Mouse (Mus musculus) heart, embryonic 15.5 days (tissue): ENCODE data around the gene D930020B18Rik. TPM values are rescaled to one million over a fixed set of nuclear protein-coding genes. Genes with fewer than 3 reads are reported as not detected.

Experiments used
- ATAC-seq: fragments of 200-750 bp; cut with Nextera tagmentation; replicated peaks from 2 replicates; pipeline ENCODE4 v1.8.0; 2017; ENCODE audit warnings: low read depth, moderate TSS enrichment; ENCODE audit not compliant: insufficient number of reproducible peaks, insufficient read depth, low FRiP score
- H3K27ac ChIP-seq: fragments of 300-500 bp; sonication (generic); 2 replicates; pipeline ENCODE4 v1.5.1; 2015; ENCODE audit warnings: mild to moderate bottlenecking, inconsistent platforms
- H3K27me3 ChIP-seq: fragments of 300-500 bp; sonication (generic); 2 replicates; pipeline ENCODE4 v1.6.1; 2015; ENCODE audit warnings: inconsistent platforms
- H3K36me3 ChIP-seq: fragments of 300-500 bp; sonication (generic); 2 replicates; pipeline ENCODE4 v1.6.1; 2015; ENCODE audit warnings: mild to moderate bottlenecking, inconsistent platforms
- H3K4me1 ChIP-seq: fragments of 300-500 bp; sonication (generic); replicated peaks from 2 replicates; pipeline ENCODE4 v1.6.1; 2015; ENCODE audit warnings: inconsistent platforms
- H3K4me2 ChIP-seq: fragments of 300-500 bp; sonication (generic); 2 replicates; pipeline ENCODE4 v1.6.1; 2015; ENCODE audit warnings: inconsistent platforms, mild to moderate bottlenecking, moderate library complexity
- H3K4me3 ChIP-seq: fragments of 300-500 bp; sonication (generic); 2 replicates; pipeline ENCODE4 v1.5.1; 2015; ENCODE audit warnings: mild to moderate bottlenecking, inconsistent platforms
- H3K9ac ChIP-seq: fragments of 300-500 bp; sonication (generic); 2 replicates; pipeline ENCODE4 v1.6.1; 2015; ENCODE audit warnings: mild to moderate bottlenecking, inconsistent platforms
- H3K9me3 ChIP-seq: fragments of 300-500 bp; sonication (generic); replicated peaks from 2 replicates; pipeline ENCODE4 v1.6.1; 2016; ENCODE audit warnings: inconsistent platforms
- WGBS: fragments of 180-500 bp; shearing (Covaris S2); methylation state at CpG from one replicate; pipeline ENCODE4 v1.1.7; 2015; ENCODE audit warnings: mixed read lengths; 5-methylcytosine and 5-hydroxymethylcytosine counted together
- microRNA-seq: library from miRNA; unstranded; fragments of <30 nt; microRNA quantifications from one replicate; pipeline ENCODE4, GENCODE M21; 2016
- polyA plus RNA-seq: library from polyadenylated mRNA; unstranded; fragments of >200 nt; fragmentation: Nextera tagmentation; extraction: Ambion mirVana; gene quantifications from 2 replicates; pipeline ENCODE4 v1.2.1, GENCODE M21; 2015

The D930020B18Rik gene
- polyA plus RNA-seq, 1 experiment from 2014 or later = 0.09 TPM

GRCm38 (mm10) chr10:121739548-121740505 is 98.4 kb downstream of the D930020B18Rik start, which contains the start of gene BC048403:
BC048403 (plus strand) TSS chr10:121739937.
- H3K27ac ChIP-seq = peak within 1 kb of the TSS; percentile 54
- H3K4me2 ChIP-seq = peak within 1 kb of the TSS; percentile 99
- H3K9ac ChIP-seq = peak within 1 kb of the TSS; percentile 71
- no peaks in the 10 kb centered on the region for H3K9me3 ChIP-seq
- peak within 1 kb of the TSS; percentile 89 for H3K4me3 ChIP-seq
- no peaks in the 10 kb centered on the region for H3K27me3 ChIP-seq
- peak; percentile 83 for ATAC-seq
- under 1% methylated on average over 68 of the region's 68 CpGs for WGBS
- peaks cover 9% of the 10 kb centered on the region for H3K4me1 ChIP-seq
- H3K36me3 ChIP-seq = no peaks in the 10 kb centered on the region

- Histone ChIP-seq H3K36me3 (peaks cover 14% of the 10 kb centered on the region), H3K27ac (no peak overlapping the region), H3K27me3 (no peaks in the 10 kb centered on the region), H3K4me3 (no peak overlapping the region), H3K9ac (no peak overlapping the region), H3K4me1 (peaks cover 9% of the 10 kb centered on the region), H3K4me2 (no peak overlapping the region), H3K9me3 (no peaks in the 10 kb centered on the region)
- 64% methylated on average over 4 of the region's 4 CpGs for WGBS
- ATAC-seq = no peak
Measured at GRCm38 (mm10) chr10:121742336-121742735, 100.9 kb downstream of the D930020B18Rik start.

Small RNA genes within 50 kb of the gene (microRNA-seq; reads per million reads assigned to microRNA genes)
- not detected for gene Gm24330

Other genes starting within 250 kb of the D930020B18Rik start
- 20.9 and 22.2 TPM in 2 replicates for gene Rassf3, start 165.2 kb upstream of the D930020B18Rik start, polyA plus RNA-seq
- gene Tbk1, start 54.8 kb upstream of the D930020B18Rik start, polyA plus RNA-seq = 22.0 and 25.3 TPM in 2 replicates
- gene Xpot, start 15.3 kb upstream of the D930020B18Rik start, polyA plus RNA-seq = 27.8 TPM in 2 replicates
- 1.4 and 2.2 TPM in 2 replicates for gene BC048403, start 98.3 kb downstream of the D930020B18Rik start, polyA plus RNA-seq